Mouse (Mus musculus) urinary bladder, postnatal 10 days (tissue): ENCODE results near the gene Gnpat.
A peak's percentile ranks its signal among the peaks of the same experiment; 100 is the strongest.

ENCODE experiments used
- DNase-seq: peaks from one replicate; pipeline ENCODE4 v3.0.0; 2022; ENCODE audit warnings: low spot score

Gene Gnpat

GRCm38 (mm10) chr8:124862321-124863162, at the start of gene Gnpat, which contains the start of gene 2810004N23Rik:
Gene Gnpat, plus strand, starts transcription at chr8:124863033.
Gene 2810004N23Rik, minus strand, starts transcription at chr8:124863120.
- DNase-seq = peak; percentile 76

- DNase-seq = no peak
These were observed 49.5 kb upstream of the Gnpat start for GRCm38 (mm10) chr8:124813326-124813725.

GRCm38 (mm10) chr8:124815870-124816269, 47.0 kb upstream of the Gnpat start:
- DNase-seq = no peak

- DNase-seq = no peak
These were observed 46.0 kb upstream of the Gnpat start for GRCm38 (mm10) chr8:124816866-124817265.

GRCm38 (mm10) chr8:124817361-124817760, 45.5 kb upstream of the Gnpat start:
- no peak for DNase-seq

- no peak for DNase-seq
These were observed 43.2 kb upstream of the Gnpat start for GRCm38 (mm10) chr8:124819612-124820115.

- no peak for DNase-seq
These were observed 42.7 kb upstream of the Gnpat start for GRCm38 (mm10) chr8:124820125-124820524.

- no peak for DNase-seq
These were observed 39.3 kb upstream of the Gnpat start for GRCm38 (mm10) chr8:124823497-124823896.

- DNase-seq = no peak
These were observed 36.2 kb upstream of the Gnpat start for GRCm38 (mm10) chr8:124826658-124827057.

GRCm38 (mm10) chr8:124827387-124827786, 35.4 kb upstream of the Gnpat start:
- DNase-seq = no peak

GRCm38 (mm10) chr8:124828561-124829240, 34.1 kb upstream of the Gnpat start:
- no peak for DNase-seq

- DNase-seq = no peak
These were observed 32.8 kb upstream of the Gnpat start for GRCm38 (mm10) chr8:124830050-124830449.

GRCm38 (mm10) chr8:124831531-124831930, 31.3 kb upstream of the Gnpat start:
- DNase-seq = no peak

GRCm38 (mm10) chr8:124831941-124832340, 30.9 kb upstream of the Gnpat start:
- no peak for DNase-seq

GRCm38 (mm10) chr8:124833430-124834205, 29.2 kb upstream of the Gnpat start:
- DNase-seq = no peak

- no peak for DNase-seq
These were observed 27.0 kb upstream of the Gnpat start for GRCm38 (mm10) chr8:124835848-124836247.

GRCm38 (mm10) chr8:124836273-124836672, 26.6 kb upstream of the Gnpat start:
- no peak for DNase-seq

GRCm38 (mm10) chr8:124836907-124837306, 25.9 kb upstream of the Gnpat start:
- DNase-seq = no peak

- no peak for DNase-seq
These were observed 24.9 kb upstream of the Gnpat start for GRCm38 (mm10) chr8:124837956-124838355.

GRCm38 (mm10) chr8:124839371-124839770, 23.5 kb upstream of the Gnpat start:
- DNase-seq = no peak

GRCm38 (mm10) chr8:124840900-124841299, 21.9 kb upstream of the Gnpat start:
- no peak for DNase-seq

GRCm38 (mm10) chr8:124841775-124842174, 21.1 kb upstream of the Gnpat start:
- DNase-seq = no peak
